Mouse (Mus musculus): ENCODE measurements around the gene Hoxb7. TPM values are rescaled to one million over a fixed set of nuclear protein-coding genes. Genes with fewer than 3 reads are reported as not detected.

Gene Hoxb7
- polyA plus RNA-seq, 1 experiment from 2014 or later = not detected

GRCm38 (mm10) chr11:96321846-96322245 lies 35.4 kb downstream of the Hoxb7 start:
- H3K27me3 ChIP-seq (ENCODE audit: control insufficient read depth, insufficient read depth, low read length) = peaks cover 98% of the 10 kb centered on the region
- peaks cover 5% of the 10 kb centered on the region for H3K4me1 ChIP-seq (replicated peaks; ENCODE audit: control insufficient read depth, insufficient read depth, low read length)
- ATAC-seq (replicated peaks; ENCODE audit: low FRiP score) (no peak), DNase-seq (ENCODE audit: low spot score) (no peak)
- no peak overlapping the region for H3K9ac ChIP-seq (ENCODE audit: low read length)
- H3K36me3 ChIP-seq (ENCODE audit: control insufficient read depth, insufficient read depth, low read length) = no peaks in the 10 kb centered on the region
- no peak overlapping the region for H3K4me3 ChIP-seq (ENCODE audit: low read depth, low read length)
- no peak overlapping the region for H3K27ac ChIP-seq (ENCODE audit: low read depth, low read length)
- 11% methylated on average over 5 of the region's 5 CpGs for WGBS
- H3K9me3 ChIP-seq (ENCODE audit: control insufficient read depth, low read length) = no peaks in the 10 kb centered on the region
- H3K4me2 ChIP-seq (ENCODE audit: low read depth, low read length, severe bottlenecking) = no peak overlapping the region

- Histone ChIP-seq H3K9me3 (ENCODE audit: control insufficient read depth, low read length) (no peaks in the 10 kb centered on the region), H3K36me3 (ENCODE audit: control insufficient read depth, insufficient read depth, low read length) (no peaks in the 10 kb centered on the region), H3K4me3 (ENCODE audit: low read depth, low read length) (no peak overlapping the region), H3K27ac (ENCODE audit: low read depth, low read length) (no peak overlapping the region), H3K27me3 (ENCODE audit: control insufficient read depth, insufficient read depth, low read length) (peaks cover 98% of the 10 kb centered on the region), H3K4me1 (replicated peaks; ENCODE audit: control insufficient read depth, insufficient read depth, low read length) (peaks cover 5% of the 10 kb centered on the region), H3K4me2 (ENCODE audit: low read depth, low read length, severe bottlenecking) (no peak overlapping the region), H3K9ac (ENCODE audit: low read length) (no peak overlapping the region)
- WGBS = 5% methylated on average over 6 of the region's 6 CpGs
- DNase-seq (ENCODE audit: low spot score) (no peak), ATAC-seq (replicated peaks; ENCODE audit: low FRiP score) (no peak)
These were observed 36.3 kb downstream of the Hoxb7 start for GRCm38 (mm10) chr11:96322738-96323137.

- Histone ChIP-seq H3K9ac (ENCODE audit: low read length) (no peak within 1 kb of the TSS), H3K4me2 (ENCODE audit: low read depth, low read length, severe bottlenecking) (no peak within 1 kb of the TSS), H3K36me3 (ENCODE audit: control insufficient read depth, insufficient read depth, low read length) (no peaks in the 10 kb centered on the region), H3K27me3 (ENCODE audit: control insufficient read depth, insufficient read depth, low read length) (peaks cover 98% of the 10 kb centered on the region), H3K27ac (ENCODE audit: low read depth, low read length) (no peak within 1 kb of the TSS), H3K4me1 (replicated peaks; ENCODE audit: control insufficient read depth, insufficient read depth, low read length) (peaks cover 5% of the 10 kb centered on the region), H3K9me3 (ENCODE audit: control insufficient read depth, low read length) (no peaks in the 10 kb centered on the region), H3K4me3 (ENCODE audit: low read depth, low read length) (no peak within 1 kb of the TSS)
- DNase-seq (ENCODE audit: low spot score) (no peak), ATAC-seq (replicated peaks; ENCODE audit: low FRiP score) (no peak)
- 1% methylated on average over 10 of the region's 10 CpGs for whole genome bisulfite sequencing
These were observed 36.7 kb downstream of the Hoxb7 start, which contains the start of gene Hoxb3 for GRCm38 (mm10) chr11:96323154-96323553. TSS of gene Hoxb3 (plus strand) at chr11:96323326.

- Histone ChIP-seq H3K9ac (ENCODE audit: low read length) (no peak overlapping the region), H3K36me3 (ENCODE audit: control insufficient read depth, insufficient read depth, low read length) (no peaks in the 10 kb centered on the region), H3K27ac (ENCODE audit: low read depth, low read length) (no peak overlapping the region), H3K4me2 (ENCODE audit: low read depth, low read length, severe bottlenecking) (no peak overlapping the region), H3K4me1 (replicated peaks; ENCODE audit: control insufficient read depth, insufficient read depth, low read length) (no peaks in the 10 kb centered on the region), H3K9me3 (ENCODE audit: control insufficient read depth, low read length) (no peaks in the 10 kb centered on the region), H3K27me3 (ENCODE audit: control insufficient read depth, insufficient read depth, low read length) (peaks cover 98% of the 10 kb centered on the region), H3K4me3 (ENCODE audit: low read depth, low read length) (no peak overlapping the region)
- ATAC-seq (replicated peaks; ENCODE audit: low FRiP score) (no peak), DNase-seq (ENCODE audit: low spot score) (no peak)
- WGBS = 0% methylated on average over 5 of the region's 5 CpGs
These were observed 37.7 kb downstream of the Hoxb7 start for GRCm38 (mm10) chr11:96324125-96324524.

GRCm38 (mm10) chr11:96324965-96325364 lies 38.5 kb downstream of the Hoxb7 start:
- Histone ChIP-seq H3K27me3 (ENCODE audit: control insufficient read depth, insufficient read depth, low read length) (peaks cover 98% of the 10 kb centered on the region), H3K9me3 (ENCODE audit: control insufficient read depth, low read length) (no peaks in the 10 kb centered on the region), H3K4me3 (ENCODE audit: low read depth, low read length) (no peak overlapping the region), H3K4me1 (replicated peaks; ENCODE audit: control insufficient read depth, insufficient read depth, low read length) (no peaks in the 10 kb centered on the region), H3K4me2 (ENCODE audit: low read depth, low read length, severe bottlenecking) (no peak overlapping the region), H3K36me3 (ENCODE audit: control insufficient read depth, insufficient read depth, low read length) (no peaks in the 10 kb centered on the region), H3K27ac (ENCODE audit: low read depth, low read length) (no peak overlapping the region), H3K9ac (ENCODE audit: low read length) (no peak overlapping the region)
- WGBS = 1% methylated on average over 8 of the region's 8 CpGs
- ATAC-seq (replicated peaks; ENCODE audit: low FRiP score) (no peak), DNase-seq (ENCODE audit: low spot score) (no peak)

GRCm38 (mm10) chr11:96325747-96326212 lies 39.4 kb downstream of the Hoxb7 start:
- no peaks in the 10 kb centered on the region for H3K4me1 ChIP-seq (replicated peaks; ENCODE audit: control insufficient read depth, insufficient read depth, low read length)
- no peaks in the 10 kb centered on the region for H3K36me3 ChIP-seq (ENCODE audit: control insufficient read depth, insufficient read depth, low read length)
- DNase-seq (ENCODE audit: low spot score) (no peak), ATAC-seq (replicated peaks; ENCODE audit: low FRiP score) (no peak)
- H3K9ac ChIP-seq (ENCODE audit: low read length) = no peak overlapping the region
- no peak overlapping the region for H3K4me2 ChIP-seq (ENCODE audit: low read depth, low read length, severe bottlenecking)
- peaks cover 98% of the 10 kb centered on the region for H3K27me3 ChIP-seq (ENCODE audit: control insufficient read depth, insufficient read depth, low read length)
- WGBS = 1% methylated on average over 22 of the region's 22 CpGs
- H3K27ac ChIP-seq (ENCODE audit: low read depth, low read length) = no peak overlapping the region
- no peak overlapping the region for H3K4me3 ChIP-seq (ENCODE audit: low read depth, low read length)
- no peaks in the 10 kb centered on the region for H3K9me3 ChIP-seq (ENCODE audit: control insufficient read depth, low read length)

- WGBS = 0% methylated on average over 12 of the region's 12 CpGs
- no peak overlapping the region for H3K9ac ChIP-seq (ENCODE audit: low read length)
- no peak for ATAC-seq (replicated peaks; ENCODE audit: low FRiP score)
- H3K27ac ChIP-seq (ENCODE audit: low read depth, low read length) = no peak overlapping the region
- no peaks in the 10 kb centered on the region for H3K9me3 ChIP-seq (ENCODE audit: control insufficient read depth, low read length)
- no peak for DNase-seq (ENCODE audit: low spot score)
- no peaks in the 10 kb centered on the region for H3K4me1 ChIP-seq (replicated peaks; ENCODE audit: control insufficient read depth, insufficient read depth, low read length)
- peaks cover 99% of the 10 kb centered on the region for H3K27me3 ChIP-seq (ENCODE audit: control insufficient read depth, insufficient read depth, low read length)
- H3K4me3 ChIP-seq (ENCODE audit: low read depth, low read length) = no peak overlapping the region
- no peaks in the 10 kb centered on the region for H3K36me3 ChIP-seq (ENCODE audit: control insufficient read depth, insufficient read depth, low read length)
- no peak overlapping the region for H3K4me2 ChIP-seq (ENCODE audit: low read depth, low read length, severe bottlenecking)
These were observed 40.3 kb downstream of the Hoxb7 start for GRCm38 (mm10) chr11:96326705-96327104.

GRCm38 (mm10) chr11:96327122-96327521 lies 40.7 kb downstream of the Hoxb7 start:
- DNase-seq (ENCODE audit: low spot score) (no peak), ATAC-seq (replicated peaks; ENCODE audit: low FRiP score) (no peak)
- Histone ChIP-seq H3K9me3 (ENCODE audit: control insufficient read depth, low read length) (no peaks in the 10 kb centered on the region), H3K27me3 (ENCODE audit: control insufficient read depth, insufficient read depth, low read length) (peaks cover 99% of the 10 kb centered on the region), H3K4me2 (ENCODE audit: low read depth, low read length, severe bottlenecking) (no peak overlapping the region), H3K9ac (ENCODE audit: low read length) (no peak overlapping the region), H3K4me3 (ENCODE audit: low read depth, low read length) (no peak overlapping the region), H3K4me1 (replicated peaks; ENCODE audit: control insufficient read depth, insufficient read depth, low read length) (no peaks in the 10 kb centered on the region), H3K36me3 (ENCODE audit: control insufficient read depth, insufficient read depth, low read length) (no peaks in the 10 kb centered on the region), H3K27ac (ENCODE audit: low read depth, low read length) (no peak overlapping the region)
- 1% methylated on average over 7 of the region's 7 CpGs for WGBS

- peaks cover 99% of the 10 kb centered on the region for H3K27me3 ChIP-seq (ENCODE audit: control insufficient read depth, insufficient read depth, low read length)
- ATAC-seq (replicated peaks; ENCODE audit: low FRiP score) = no peak
- no peak overlapping the region for H3K9ac ChIP-seq (ENCODE audit: low read length)
- no peaks in the 10 kb centered on the region for H3K4me1 ChIP-seq (replicated peaks; ENCODE audit: control insufficient read depth, insufficient read depth, low read length)
- no peaks in the 10 kb centered on the region for H3K9me3 ChIP-seq (ENCODE audit: control insufficient read depth, low read length)
- H3K4me2 ChIP-seq (ENCODE audit: low read depth, low read length, severe bottlenecking) = no peak overlapping the region
- no peak for DNase-seq (ENCODE audit: low spot score)
- H3K4me3 ChIP-seq (ENCODE audit: low read depth, low read length) = no peak overlapping the region
- H3K27ac ChIP-seq (ENCODE audit: low read depth, low read length) = no peak overlapping the region
- no peaks in the 10 kb centered on the region for H3K36me3 ChIP-seq (ENCODE audit: control insufficient read depth, insufficient read depth, low read length)
- 4% methylated on average over 5 of the region's 5 CpGs for WGBS
These were observed 41.3 kb downstream of the Hoxb7 start for GRCm38 (mm10) chr11:96327750-96328149.

Measured in forebrain, embryonic 11.5 days (tissue).